1 mouse cellular context compared by ENCODE assay signal in genomic region chr11:94602356-94602955, GRCm38 (mm10).
TF ChIP-seq lines count a peak whose summit lies in the region.

No protein-coding gene starts in this region.

TF ChIP-seq in CH12.LX, 34 proteins besides CTCF, POLR2A, EP300 and RAD21:
- TF ChIP-seq HCFC1 (IDR thresholded peaks at IDR 0.05; ENCODE audit: low read depth, low read length): no peak
- TF ChIP-seq ETS1 (conservative IDR thresholded peaks at IDR 0.05; ENCODE audit: low read depth, low read length): no peak
TF ChIP-seq in CH12.LX: peak in this region for 0.
